Comparison of ENCODE assay signal across 8 mouse cellular contexts in the genomic region with DNA sequence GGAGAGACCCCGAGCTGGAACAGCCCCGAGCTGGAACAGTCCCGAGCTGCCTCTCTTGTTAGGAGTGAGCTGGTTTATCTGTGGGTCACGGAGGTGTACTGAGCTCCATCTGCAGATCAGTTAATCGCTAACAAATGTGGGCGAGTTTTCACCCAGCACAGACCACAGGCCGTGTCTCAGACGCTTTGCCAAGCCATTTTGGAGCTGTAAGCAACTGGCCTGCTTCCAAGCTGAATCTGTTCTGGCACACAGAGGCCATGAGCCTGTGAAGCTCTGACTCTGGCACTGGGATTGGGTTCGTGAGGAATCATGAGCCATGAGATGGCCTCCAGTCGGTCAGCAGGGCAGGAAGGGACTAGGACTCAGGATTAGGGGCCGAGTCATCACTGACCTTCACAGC.
DNase-seq lines count a peak whose midpoint lies in the region; ATAC-seq lines count a peak whose summit lies in the region.

No protein-coding gene starts in this region.

- peak overlapping the region; percentile 42 for H3K27ac ChIP-seq in neural tube, embryonic 13.5 days (replicated peaks)
- no peak overlapping the region for H3K27ac ChIP-seq in forebrain, embryonic 16.5 days (ENCODE audit: low read length)
- H3K27ac ChIP-seq in hindbrain, embryonic 14.5 days: no peak overlapping the region
- no peak overlapping the region for H3K27ac ChIP-seq in liver, embryonic 11.5 days (ENCODE audit: low read depth, low read length)

- no peaks in the 10 kb centered on the region for H3K36me3 ChIP-seq in neural tube, embryonic 13.5 days
- no peaks in the 10 kb centered on the region for H3K36me3 ChIP-seq in forebrain, embryonic 16.5 days (ENCODE audit: control insufficient read depth, insufficient read depth)
- H3K36me3 ChIP-seq in hindbrain, embryonic 14.5 days (replicated peaks; ENCODE audit: control insufficient read depth, insufficient read depth): no peaks in the 10 kb centered on the region
- H3K36me3 ChIP-seq in liver, embryonic 11.5 days (ENCODE audit: control insufficient read depth, insufficient read depth, low read length): no peaks in the 10 kb centered on the region

- H3K9me3 ChIP-seq in neural tube, embryonic 13.5 days: no peaks in the 10 kb centered on the region
- no peaks in the 10 kb centered on the region for H3K9me3 ChIP-seq in forebrain, embryonic 16.5 days (ENCODE audit: control insufficient read depth, low read length)
- no peaks in the 10 kb centered on the region for H3K9me3 ChIP-seq in hindbrain, embryonic 14.5 days (ENCODE audit: control insufficient read depth, low read length)
- no peaks in the 10 kb centered on the region for H3K9me3 ChIP-seq in liver, embryonic 11.5 days (ENCODE audit: control insufficient read depth, low read length)

- no peak overlapping the region for H3K9ac ChIP-seq in neural tube, embryonic 13.5 days
- H3K9ac ChIP-seq in forebrain, embryonic 16.5 days (replicated peaks; ENCODE audit: low read depth, low read length): no peak overlapping the region
- H3K9ac ChIP-seq in hindbrain, embryonic 14.5 days: no peak overlapping the region
- H3K9ac ChIP-seq in liver, embryonic 11.5 days (ENCODE audit: low read depth, low read length): no peak overlapping the region

- ATAC-seq in neural tube, embryonic 13.5 days (ENCODE audit: low read depth): no peak
- peak; percentile 41; the same call in 1 of the 2 replicates for ATAC-seq in forebrain, embryonic 16.5 days
- ATAC-seq in hindbrain, embryonic 14.5 days (ENCODE audit: low FRiP score): no peak
- no peak for ATAC-seq in liver, embryonic 11.5 days (replicated peaks; ENCODE audit: low FRiP score)

- 50% methylated on average over 11 of the region's 11 CpGs for WGBS in neural tube, embryonic 13.5 days
- WGBS in forebrain, embryonic 16.5 days: 33% methylated on average over 11 of the region's 11 CpGs
- WGBS in hindbrain, embryonic 14.5 days: 41% methylated on average over 11 of the region's 11 CpGs
- 46% methylated on average over 11 of the region's 11 CpGs for WGBS in liver, embryonic 11.5 days

- no peak for DNase-seq in neural tube, embryonic 10.5 days (ENCODE audit: extremely low spot score, low spot score)
- DNase-seq in brain, adult 2 months (ENCODE audit: low read depth, low spot score): peak; percentile 81
- peak; percentile 78 for DNase-seq in hindbrain, embryonic 14.5 days (ENCODE audit: low spot score)
- DNase-seq in lung, postnatal 4 days: peak; percentile 59 to 68
- DNase-seq in embryo, embryonic 11 days: no peak
- DNase-seq in liver, embryonic 11.5 days (ENCODE audit: low spot score): no peak

- H3K4me3 ChIP-seq in neural tube, embryonic 13.5 days: no peak overlapping the region
- H3K4me3 ChIP-seq in forebrain, embryonic 16.5 days (replicated peaks; ENCODE audit: low read length): no peak overlapping the region
- H3K4me3 ChIP-seq in hindbrain, embryonic 14.5 days (replicated peaks; ENCODE audit: low read length): no peak overlapping the region
- no peak overlapping the region for H3K4me3 ChIP-seq in liver, embryonic 11.5 days (ENCODE audit: low read depth, low read length)

- H3K27me3 ChIP-seq in neural tube, embryonic 13.5 days: peaks cover 4% of the 10 kb centered on the region; the same call in 1 of the 2 replicates
- 0 out of 2 replicates have a peak, but pooled peaks cover 3% of the 10 kb centered on the region for H3K27me3 ChIP-seq in forebrain, embryonic 16.5 days (replicated peaks; ENCODE audit: control insufficient read depth, insufficient read depth, low read length)
- no peaks in the 10 kb centered on the region for H3K27me3 ChIP-seq in hindbrain, embryonic 14.5 days (ENCODE audit: control insufficient read depth, insufficient read depth, low read length)
- no peaks in the 10 kb centered on the region for H3K27me3 ChIP-seq in liver, embryonic 11.5 days (replicated peaks; ENCODE audit: control insufficient read depth, insufficient read depth, low read length)

- no peak overlapping the region for H3K4me2 ChIP-seq in neural tube, embryonic 13.5 days
- no peak overlapping the region for H3K4me2 ChIP-seq in forebrain, embryonic 16.5 days (ENCODE audit: low read length)
- no peak overlapping the region for H3K4me2 ChIP-seq in hindbrain, embryonic 14.5 days (replicated peaks)
- H3K4me2 ChIP-seq in liver, embryonic 11.5 days: no peak overlapping the region

- peaks cover 66% of the 10 kb centered on the region for H3K4me1 ChIP-seq in neural tube, embryonic 13.5 days (replicated peaks)
- H3K4me1 ChIP-seq in forebrain, embryonic 16.5 days (replicated peaks; ENCODE audit: control insufficient read depth, insufficient read depth, low read length): peaks cover 35% of the 10 kb centered on the region
- H3K4me1 ChIP-seq in hindbrain, embryonic 14.5 days (replicated peaks; ENCODE audit: control insufficient read depth, insufficient read depth, low read length): peaks cover 44% of the 10 kb centered on the region
- H3K4me1 ChIP-seq in liver, embryonic 11.5 days (replicated peaks; ENCODE audit: control insufficient read depth, insufficient read depth, low read length): peaks cover 13% of the 10 kb centered on the region

Comparison
In these comparisons a context has a peak if more than half of its experiments do, and no peak if none do; other contexts are left out.
1. DNase-seq: peak in brain, adult 2 months (single experiment), hindbrain, embryonic 14.5 days (single experiment) and lung, postnatal 4 days (2 of 2); none in neural tube, embryonic 10.5 days (single experiment), embryo, embryonic 11 days (single experiment) and liver, embryonic 11.5 days (single experiment).